Mouse (Mus musculus) NIH3T3 (cell line): ENCODE results near the gene Spry1.

Experiments
- DNase-seq: peaks from one replicate; pipeline ENCODE4 v3.0.0-alpha.2; 2012; ENCODE audit warnings: low read depth

Spry1 gene

DNA sequence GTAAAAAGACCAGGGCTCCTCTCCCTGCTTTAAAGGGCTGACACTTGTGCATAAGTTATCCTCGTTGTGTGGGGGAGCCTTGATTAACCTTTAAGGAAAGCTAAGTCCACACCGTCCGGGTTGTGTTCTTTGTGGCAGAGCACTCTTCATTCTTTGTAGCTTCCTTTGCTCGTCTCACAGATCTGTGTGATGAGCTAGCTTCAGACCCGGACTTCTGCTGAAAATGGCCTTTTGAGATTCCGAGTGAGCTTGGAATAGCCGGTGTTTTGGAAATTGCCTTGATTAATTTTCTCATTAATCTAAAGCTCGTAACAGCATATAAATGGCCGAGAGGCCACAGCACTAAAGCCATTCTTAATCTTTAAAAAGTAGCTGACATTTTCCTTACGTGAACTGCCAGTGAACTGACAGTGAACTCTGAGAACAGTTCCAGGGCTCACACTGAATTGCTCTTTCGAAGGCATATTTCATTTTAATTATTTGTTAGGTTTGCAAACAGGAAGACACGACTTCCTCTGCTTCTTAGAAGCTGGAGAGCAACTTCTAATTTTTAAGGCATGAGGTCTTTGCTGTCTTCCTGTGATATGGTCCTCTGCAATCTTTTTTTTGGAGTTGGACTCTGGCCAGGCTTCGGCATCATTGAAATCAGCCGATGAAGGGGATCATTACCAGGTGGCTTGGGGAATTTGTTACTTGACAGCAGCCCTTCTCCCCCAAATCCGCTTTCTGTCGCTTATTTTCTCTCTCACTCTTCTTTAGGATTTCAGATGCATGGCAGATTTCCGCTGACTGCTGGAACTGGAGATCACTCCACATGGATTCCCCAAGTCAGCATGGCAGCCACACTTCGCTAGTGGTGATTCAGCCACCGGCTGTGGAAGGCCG is 2.3 kb downstream of the Spry1 start:
- no peak for DNase-seq

DNA sequence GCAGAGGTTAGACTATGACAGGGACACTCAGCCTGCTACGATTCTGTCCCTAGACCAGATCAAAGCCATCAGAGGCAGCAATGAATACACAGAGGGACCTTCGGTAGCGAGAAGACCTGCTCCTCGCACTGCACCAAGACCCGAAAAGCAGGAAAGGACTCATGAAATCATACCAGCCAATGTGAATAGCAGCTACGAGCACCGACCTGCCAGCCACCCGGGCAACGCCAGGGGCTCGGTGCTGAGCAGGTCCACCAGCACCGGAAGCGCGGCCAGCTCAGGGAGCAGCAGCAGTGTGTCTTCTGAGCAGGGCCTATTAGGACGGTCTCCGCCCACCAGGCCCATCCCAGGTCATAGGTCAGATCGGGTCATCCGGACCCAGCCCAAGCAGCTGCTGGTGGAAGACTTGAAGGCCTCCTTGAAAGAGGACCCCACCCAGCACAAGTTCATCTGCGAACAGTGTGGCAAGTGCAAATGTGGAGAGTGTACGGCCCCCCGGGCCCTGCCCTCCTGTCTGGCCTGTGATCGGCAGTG is 3.0 kb downstream of the Spry1 start:
- DNase-seq: no peak

DNA sequence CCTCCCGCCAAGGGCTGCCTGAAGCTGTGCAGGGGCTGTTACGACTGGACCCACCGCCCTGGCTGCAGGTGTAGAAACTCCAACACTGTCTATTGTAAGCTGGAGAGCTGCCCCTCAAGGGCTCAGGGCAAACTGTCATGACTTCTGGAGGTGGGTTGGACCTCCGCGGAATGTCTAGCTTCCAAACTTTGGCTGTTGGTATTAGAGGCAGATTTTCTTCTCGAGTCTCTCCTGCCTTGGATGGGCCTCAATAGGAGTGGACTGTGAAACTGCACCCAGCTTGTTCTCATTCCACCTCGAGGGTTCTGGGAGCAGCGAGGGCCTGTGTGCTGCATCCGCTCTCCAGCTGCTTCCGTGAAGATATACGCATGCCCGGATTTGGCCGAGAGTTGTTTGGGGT is 3.7 kb downstream of the Spry1 start:
- no peak for DNase-seq

DNA sequence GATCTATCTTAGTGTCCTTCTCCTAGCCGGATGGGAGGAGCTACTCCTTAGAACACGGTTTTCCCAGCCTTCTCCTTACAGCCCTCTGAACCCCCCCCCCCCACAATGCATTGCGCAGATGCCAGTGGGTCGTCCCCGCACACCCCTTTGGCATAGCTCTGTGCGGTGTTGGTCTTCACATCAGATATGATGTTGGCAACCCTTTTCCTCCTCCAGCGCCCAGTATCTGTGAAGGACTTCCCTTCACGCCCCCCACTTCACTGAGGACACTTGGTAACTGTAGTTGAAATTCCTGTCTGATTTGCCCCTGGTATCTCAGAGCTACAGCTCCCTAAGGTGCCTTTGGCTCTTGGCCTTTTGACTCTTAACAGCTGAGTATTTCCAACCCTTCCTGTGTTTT is 4.2 kb downstream of the Spry1 start:
- no peak for DNase-seq

DNA sequence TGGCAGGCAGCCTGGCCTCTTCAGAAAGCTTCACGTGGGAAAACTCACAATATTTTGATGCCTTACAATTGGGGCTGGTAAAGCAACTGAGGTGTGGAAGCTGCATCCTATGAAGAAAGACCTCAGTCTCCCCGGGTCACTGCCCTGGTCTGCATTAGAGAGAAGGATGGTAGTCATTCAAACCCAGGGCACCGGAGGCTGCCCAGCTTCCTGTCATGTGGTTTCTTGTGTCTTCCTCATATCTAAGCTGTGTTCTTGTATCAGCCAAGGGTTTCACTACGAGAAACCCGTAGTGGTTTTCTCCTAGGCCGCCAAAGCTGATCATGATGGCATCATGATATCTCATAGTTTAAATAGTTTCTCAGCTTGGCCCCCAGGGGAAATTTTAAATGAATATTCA is 5.3 kb downstream of the Spry1 start:
- no peak for DNase-seq

DNA sequence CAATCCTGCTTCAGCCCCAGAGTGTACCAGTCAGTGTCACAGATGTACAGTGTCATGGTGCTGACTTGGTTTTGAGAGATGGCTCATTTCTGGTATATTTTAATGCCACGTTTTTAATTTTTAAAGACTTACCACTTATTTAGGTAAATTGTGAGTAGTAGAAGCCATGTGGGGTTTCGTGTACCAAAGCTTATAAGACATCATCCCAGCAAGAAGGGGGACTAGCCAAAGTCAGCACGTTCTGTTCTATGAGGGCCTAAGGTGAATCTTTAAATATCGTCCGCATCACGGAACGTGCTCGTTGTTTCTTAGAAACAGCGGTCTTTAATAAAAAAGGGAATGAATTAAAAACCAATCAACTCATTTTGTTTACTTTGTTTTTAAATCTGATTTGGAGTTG is 6.5 kb downstream of the Spry1 start:
- DNase-seq: no peak

DNA sequence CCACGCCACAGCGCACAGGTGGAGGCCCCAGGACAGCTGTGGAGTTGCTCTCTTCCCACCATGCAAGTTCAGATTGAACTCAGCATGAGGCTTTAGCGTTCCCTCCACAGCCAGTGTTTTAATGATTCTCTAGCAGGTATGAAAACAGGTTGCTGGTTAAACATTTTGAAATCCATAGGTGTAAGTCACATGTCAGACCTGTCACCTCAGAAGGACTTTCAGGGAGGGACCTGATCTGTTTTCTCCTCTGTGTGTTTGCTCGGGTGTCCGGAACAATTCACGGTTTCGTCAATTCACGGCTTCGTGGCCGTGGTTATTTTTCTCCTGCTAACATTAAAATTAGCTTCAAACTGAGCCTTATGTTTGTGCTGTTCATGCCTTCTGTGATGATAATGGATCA is 7.5 kb downstream of the Spry1 start:
- no peak for DNase-seq

DNA sequence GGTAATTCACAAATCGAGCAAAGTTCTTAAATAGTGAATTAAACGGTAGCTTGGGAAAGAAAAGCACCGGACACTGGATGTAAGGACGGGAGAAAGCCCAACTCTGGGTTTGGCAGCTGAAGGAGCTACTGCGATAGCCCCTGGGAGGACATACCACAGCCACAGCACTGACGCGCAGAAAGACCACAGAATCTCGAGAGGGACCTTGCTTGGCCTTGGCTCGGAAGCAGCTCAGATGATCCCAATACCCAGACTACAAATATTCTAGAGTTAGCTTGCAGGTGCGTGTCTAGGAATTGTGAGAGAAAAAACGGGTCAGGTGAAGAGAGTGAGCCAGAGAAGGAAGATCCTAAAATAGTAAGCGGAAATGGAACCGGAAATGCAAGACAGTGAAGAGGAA is 8.5 kb downstream of the Spry1 start:
- DNase-seq: no peak

DNA sequence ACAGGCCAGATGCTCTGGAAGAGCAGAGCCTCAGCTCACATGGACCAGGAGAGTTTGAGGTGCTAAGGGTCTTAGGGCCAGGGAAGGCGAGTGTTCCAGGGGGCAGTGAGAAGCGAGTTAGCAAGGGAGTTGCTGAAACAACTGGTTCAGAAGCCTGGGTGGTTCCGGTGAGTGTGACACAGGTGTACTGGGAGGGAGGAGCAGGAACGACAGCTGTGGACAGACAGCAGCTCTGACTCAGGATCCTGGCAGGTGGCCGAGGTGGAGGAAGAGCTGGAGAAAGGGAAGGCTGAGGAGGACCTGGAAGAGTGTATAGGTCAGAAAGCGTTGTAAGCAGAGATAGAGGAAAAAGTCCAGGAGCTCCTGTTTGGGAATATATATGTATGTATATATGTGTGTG is 9.5 kb downstream of the Spry1 start:
- DNase-seq: no peak

DNA sequence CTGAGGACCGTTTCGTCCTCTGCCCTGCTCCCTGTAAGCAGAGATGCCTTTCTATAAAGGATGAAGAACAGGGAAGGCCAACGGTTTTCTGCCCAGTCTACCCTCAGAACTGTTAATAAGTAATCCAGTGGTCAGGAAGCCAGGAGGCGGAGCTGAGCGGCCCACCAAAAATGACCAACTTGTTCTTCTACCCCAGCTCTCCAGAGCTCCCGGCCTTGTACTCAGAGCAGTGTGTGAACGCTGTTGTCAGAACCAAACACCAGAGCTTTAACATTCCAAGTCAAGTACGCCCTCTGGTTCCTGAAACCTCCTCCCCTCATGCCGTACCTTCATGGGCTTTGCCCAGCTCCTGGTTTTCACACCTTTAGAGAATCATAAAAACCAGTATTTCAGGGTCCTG is 12.8 kb downstream of the Spry1 start:
- DNase-seq: no peak

DNA sequence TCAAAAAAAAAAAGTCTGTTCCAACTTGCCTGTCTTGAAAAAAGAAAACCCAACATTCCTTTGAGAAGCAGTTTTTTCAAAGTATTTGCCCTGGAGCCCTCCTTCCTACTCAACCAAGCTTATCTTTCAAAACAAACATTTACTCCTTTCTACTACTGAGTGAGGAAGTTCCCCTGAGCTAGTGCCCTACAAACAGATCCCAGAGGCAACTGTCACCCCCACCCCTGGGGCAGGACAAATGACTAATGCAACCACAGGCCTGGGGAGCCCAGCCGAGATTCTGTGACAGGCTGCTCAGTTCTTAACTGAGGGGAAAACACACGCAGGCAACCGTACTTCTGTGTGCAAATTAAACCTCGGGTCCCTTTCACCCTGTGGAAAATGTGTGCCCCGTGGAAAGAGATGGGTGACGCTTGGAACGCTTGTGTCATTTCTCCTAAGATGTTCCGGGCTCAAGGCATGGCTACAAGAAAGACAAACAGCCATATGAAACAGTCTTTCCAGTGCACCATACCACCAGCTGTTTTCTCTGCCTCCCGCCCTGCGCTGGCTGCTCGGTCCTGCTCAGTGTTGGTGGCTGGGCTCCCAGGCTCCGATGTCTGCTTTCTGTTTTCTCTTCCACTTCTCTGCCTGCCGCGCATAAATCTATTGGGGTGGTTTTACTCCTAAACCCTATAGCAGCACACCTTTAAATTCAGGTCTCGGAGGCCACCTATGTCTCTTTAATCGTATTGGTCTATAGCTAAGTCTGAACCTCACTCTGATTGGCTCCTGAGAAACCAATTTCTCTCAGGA is 14.4 kb downstream of the Spry1 start:
- DNase-seq: peak; percentile 47

DNA sequence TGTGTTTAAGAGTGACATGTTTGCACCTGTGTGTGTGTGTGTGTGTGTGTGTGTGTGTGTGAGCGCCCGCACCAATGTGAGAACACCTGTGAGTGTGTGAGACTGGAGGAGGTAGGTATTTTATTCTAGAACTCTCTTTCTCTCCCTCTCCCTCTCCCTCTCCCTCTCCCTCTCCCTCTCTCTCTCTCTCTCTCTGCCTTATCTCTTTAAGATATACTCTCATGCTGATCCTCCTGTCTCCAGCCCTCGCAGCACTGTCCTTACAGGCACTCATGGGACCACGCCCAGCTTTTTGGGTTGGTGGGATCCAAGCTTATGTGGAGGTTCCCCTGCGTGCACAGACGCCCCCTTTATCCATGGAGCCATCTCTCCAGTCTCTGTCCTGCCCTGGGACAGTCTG is 15.0 kb downstream of the Spry1 start:
- no peak for DNase-seq

DNA sequence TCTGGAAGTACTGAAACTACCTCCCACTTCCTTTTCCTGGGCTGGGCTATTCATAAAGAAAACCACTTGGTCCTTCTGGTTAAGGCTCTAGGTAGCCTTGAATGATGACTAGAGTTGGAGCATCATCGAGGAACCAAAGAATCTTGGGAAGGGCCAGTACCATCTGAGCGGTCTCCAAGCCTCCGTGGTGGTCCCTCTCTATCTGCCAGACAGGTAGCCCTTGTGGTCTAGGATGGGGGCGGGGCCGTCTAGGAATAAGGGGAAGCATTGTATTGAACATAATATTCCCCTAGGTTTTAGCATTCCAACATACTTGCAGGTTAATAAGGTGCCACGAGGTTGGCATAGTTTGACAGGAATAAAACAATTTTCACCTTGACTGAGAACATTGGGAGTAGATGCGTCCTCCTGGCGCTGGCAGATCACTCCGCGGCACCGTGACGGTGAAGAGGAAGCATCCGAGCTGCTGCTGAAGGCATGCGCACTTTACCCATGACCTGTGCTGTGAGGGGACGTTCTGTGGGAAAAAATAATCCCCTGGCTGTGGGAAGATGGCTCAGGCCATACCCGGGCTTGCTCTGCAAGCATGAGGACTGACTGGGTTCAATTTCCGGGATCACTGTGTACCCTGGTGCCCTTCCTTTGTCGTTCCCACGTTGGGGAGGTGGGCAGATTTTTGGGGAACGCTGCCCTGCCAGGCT is 16.3 kb downstream of the Spry1 start:
- DNase-seq: no peak

DNA sequence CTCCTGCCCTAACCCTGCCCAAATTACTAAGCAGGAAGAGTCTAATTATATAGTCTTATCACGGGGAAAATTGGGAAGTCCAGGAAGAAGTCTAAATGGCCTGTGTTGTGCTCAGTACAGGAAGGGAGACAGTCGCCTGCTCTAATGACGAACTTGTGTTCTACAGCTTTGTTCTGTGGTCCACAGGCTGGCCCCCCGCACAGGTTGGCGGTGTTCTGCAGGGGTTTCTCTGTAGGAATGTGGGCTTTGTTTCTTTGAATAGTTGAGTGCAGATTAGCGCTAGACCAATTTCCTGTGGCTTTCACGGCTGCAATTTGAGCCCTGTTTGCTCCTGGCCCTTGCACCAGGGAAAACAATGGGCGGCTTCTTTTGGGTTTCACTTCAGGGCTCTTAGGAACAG is 17.3 kb downstream of the Spry1 start:
- no peak for DNase-seq

DNA sequence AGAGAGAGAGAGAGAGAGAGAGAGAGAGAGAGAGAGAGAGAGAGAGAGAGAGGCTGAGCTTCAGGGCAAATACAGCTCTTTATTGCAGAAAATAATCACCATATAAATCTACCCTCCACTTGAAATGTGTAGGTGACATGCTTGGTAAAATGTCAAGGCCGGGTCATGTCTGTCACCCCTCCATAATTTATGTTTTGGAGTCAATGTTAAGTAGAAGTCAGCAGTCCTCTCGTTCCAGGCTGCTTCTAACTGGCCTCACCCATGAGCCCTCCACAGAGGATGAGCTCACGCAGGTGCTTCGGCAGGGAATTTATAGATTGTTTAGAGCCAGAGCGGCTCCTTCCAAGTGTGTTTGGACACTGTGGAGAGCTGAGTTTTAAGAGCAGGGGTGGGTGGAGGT is 18.4 kb downstream of the Spry1 start:
- no peak for DNase-seq

DNA sequence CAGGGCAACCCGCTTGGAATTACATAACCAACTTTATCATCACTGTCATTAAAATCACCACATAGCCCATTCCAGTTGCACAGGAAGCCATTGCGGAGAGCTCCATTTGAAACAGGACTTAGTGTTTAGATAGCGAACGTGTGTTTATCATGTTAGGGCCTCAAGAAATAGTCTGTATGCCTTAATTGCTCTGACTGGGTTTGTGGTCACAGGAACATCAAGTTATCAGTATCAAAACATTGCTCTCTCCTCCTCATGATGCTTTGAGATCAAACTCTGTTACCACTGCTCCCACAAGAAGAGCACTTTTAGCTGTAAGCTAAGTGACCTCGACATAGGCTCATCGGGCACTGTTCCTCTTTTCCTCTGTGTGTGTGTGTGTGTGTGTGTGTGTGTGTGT is 19.9 kb downstream of the Spry1 start:
- no peak for DNase-seq

DNA sequence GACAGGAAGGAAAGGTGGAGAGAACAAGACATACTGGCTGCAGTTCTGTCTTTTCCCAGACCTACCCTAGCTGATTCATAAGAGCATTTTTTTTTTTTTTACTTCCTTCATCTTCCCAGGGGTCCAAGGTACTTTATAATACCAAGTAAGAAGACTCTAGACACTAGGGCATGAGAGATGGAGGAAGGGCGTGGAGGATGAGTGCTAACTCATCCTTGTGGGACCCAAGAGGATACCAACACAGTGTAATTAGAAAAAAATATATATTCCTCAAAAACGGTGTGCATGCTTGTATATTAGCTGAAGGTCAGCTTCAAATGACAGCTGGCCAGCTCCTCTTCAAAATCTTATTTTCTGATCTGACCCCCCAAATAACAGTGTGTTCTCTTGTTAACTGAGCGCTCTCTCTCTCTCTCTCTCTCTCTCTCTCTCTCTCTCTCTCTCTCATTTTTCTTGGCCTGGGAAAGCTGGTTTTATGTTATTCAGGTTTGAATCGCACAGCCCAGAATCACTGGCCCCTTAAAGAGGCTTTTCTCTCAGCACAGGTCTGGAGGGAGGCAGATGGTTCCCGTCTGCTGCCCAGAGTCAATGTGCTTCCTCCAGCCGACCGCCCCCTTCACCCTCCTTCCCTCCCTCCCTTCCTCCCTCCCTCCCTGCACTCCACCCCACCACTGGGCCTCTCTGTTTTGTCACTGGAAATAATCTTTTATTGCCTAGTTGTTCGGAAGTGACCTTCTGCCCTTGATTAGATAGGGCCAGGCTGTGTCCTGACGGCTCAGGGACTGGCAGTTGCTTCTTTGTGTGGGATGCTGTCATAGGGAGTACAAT is 26.8 kb downstream of the Spry1 start:
- no peak for DNase-seq

DNA sequence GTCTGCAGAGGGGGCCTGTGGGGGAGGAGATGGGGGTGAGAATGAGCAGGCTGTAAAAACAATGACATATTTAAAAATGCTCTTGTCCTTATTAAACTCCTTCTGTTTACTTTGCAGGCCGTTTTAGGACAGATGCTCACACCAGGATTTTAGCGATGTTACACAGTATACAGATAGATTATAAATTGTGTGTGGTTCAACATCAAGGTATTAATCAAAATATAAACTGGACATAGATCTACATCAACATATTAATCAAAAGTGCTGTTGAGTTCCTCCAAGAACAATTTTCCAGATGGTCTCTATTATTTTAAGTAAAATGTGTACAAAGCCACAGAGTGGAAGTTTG is 27.3 kb downstream of the Spry1 start:
- no peak for DNase-seq

DNA sequence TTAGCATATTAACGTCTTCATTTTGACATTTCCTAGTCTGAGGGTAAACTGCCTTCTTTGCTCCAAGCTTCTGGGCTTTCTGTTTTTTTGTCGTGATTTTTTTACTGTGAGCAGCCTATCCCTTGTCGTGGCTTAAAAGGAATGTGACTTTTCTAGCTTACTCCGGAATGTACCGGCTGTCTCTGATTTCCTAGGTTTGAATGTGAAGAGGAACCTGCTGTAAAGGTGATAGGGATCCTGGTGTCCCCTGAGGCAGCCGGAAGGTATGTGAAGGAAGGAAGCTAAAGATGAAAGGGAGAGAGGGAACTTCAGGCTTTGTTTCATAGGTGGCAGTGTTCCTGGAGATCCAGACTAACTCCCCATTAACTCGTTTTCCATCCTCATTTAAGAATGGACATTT is 28.0 kb downstream of the Spry1 start:
- DNase-seq: no peak

DNA sequence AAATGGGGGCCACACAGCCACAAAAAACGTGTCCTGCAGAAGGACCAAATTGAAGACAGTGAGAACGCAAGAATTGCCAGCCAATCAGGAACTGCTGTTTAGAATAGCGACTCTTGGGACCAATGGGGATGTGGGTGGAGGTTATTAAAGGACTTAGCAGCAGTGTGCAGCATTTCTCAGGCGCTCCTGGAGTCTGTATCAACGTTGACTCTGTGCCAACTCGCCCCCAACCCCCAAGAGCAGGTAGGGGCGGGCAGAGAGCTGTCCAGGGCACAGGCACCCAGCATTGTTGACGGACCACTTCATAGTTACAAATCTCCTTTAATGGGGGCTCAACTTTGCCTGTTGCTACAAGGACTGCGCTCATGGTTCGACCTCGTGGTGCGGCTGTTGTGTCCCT is 28.9 kb downstream of the Spry1 start:
- DNase-seq: no peak

DNA sequence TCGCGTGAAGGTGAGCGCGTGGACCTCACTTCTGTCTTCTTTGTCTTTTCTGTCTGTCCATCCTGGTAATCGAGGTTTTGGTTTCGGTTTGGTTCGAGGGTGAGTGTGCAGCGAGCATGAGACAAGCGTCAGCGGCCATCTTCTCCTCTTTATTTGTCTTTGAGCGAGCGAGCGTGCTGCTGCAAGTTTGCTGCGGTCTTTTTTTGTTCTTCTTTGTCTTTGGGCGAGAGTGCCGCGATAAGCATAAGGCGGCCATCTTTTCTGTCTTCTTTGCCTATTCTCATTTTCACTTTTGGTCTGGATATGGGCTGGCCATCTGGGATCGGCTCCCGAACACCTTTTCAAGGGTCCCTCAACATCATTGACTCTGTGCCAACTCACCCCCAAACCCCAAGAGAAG is 29.4 kb downstream of the Spry1 start:
- DNase-seq: no peak
